Comparison of ENCODE assay signal across 15 mouse cellular contexts in the genomic region with DNA sequence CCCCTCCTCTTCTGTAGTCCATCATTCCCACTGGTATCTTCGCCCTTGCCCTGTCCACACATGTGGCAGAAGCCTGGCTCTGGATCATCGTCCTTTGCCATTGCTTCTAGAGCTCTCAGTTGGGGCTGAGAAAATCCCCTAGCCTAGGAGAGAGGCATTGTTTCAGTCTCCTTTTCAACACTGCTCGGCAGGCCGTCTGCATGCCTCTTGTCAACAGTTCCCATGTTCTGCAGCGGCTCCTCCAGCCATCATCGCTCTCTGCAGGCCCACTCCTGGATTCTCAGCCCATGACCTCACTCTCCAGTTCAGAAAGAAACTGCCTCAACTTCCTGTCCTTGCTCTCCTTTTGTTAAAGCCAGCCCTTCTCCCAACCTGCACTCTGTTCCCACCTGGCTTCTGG.
"Had no signal": no experiment of that assay in that cellular context is flagged by ENCODE, and none has a peak within 500 bp of the region (broad histone marks: within the 10 kb centered on the region; RNA-seq: fewer than 3 reads in every experiment).

No protein-coding gene starts in this region.

- H3K27ac ChIP-seq: limb, embryonic 12.5 days; limb, embryonic 15.5 days; liver, embryonic 14.5 days; macrophage; midbrain, embryonic 12.5 days; midbrain, embryonic 15.5 days had no signal

- H3K4me3 ChIP-seq: limb, embryonic 12.5 days; limb, embryonic 15.5 days; midbrain, embryonic 12.5 days; midbrain, embryonic 15.5 days had no signal

- H3K9ac ChIP-seq: limb, embryonic 12.5 days; limb, embryonic 15.5 days; liver, embryonic 14.5 days; liver, postnatal 0 days; lung, embryonic 14.5 days; midbrain, embryonic 12.5 days; midbrain, embryonic 15.5 days had no signal

- ATAC-seq: liver, postnatal 0 days; lung, postnatal 0 days; midbrain, embryonic 15.5 days had no signal

- H3K4me1 ChIP-seq: limb, embryonic 12.5 days; limb, embryonic 15.5 days; midbrain, embryonic 12.5 days; midbrain, embryonic 15.5 days had no signal

- H3K9me3 ChIP-seq: limb, embryonic 15.5 days; midbrain, embryonic 12.5 days; midbrain, embryonic 15.5 days had no signal

- H3K4me2 ChIP-seq: limb, embryonic 12.5 days; limb, embryonic 15.5 days; liver, embryonic 11.5 days; lung, embryonic 14.5 days; midbrain, embryonic 12.5 days; midbrain, embryonic 15.5 days had no signal

- H3K36me3 ChIP-seq: limb, embryonic 12.5 days; limb, embryonic 15.5 days; midbrain, embryonic 12.5 days; midbrain, embryonic 15.5 days had no signal

- H3K27me3 ChIP-seq: limb, embryonic 12.5 days; limb, embryonic 15.5 days; midbrain, embryonic 12.5 days; midbrain, embryonic 15.5 days had no signal

- DNase-seq: kidney, postnatal 14 days; kidney, postnatal 4 days; left cerebral cortex, postnatal 4 days; liver, postnatal 0 days; lung, embryonic 14.5 days; thymus, adult 18-20 months; thymus, postnatal 36 days had no signal
